Mouse (Mus musculus) mature B cell (primary cell): ENCODE measurements around the gene Wdr61.

ENCODE experiments used
- in situ Hi-C: fragments of 300-500 bp; cut with MboI; formaldehyde crosslinking; loops from 2 replicates; pipeline ENCODE4 v1.14.3; 2019

The Wdr61 gene

GRCm38 (mm10) chr9:54676531-54676986 is 57.8 kb downstream of the Wdr61 start:
- in situ Hi-C loops = no loop called here

GRCm38 (mm10) chr9:54673887-54674286 is 60.4 kb downstream of the Wdr61 start:
- in situ Hi-C loops = no loop called here

GRCm38 (mm10) chr9:54671962-54672361 is 62.4 kb downstream of the Wdr61 start:
- in situ Hi-C loops = no loop called here

GRCm38 (mm10) chr9:54668455-54668854 is 65.9 kb downstream of the Wdr61 start:
- in situ Hi-C loops = no loop called here

GRCm38 (mm10) chr9:54666116-54666515 is 68.2 kb downstream of the Wdr61 start:
- in situ Hi-C loops = no loop called here
